Mouse (Mus musculus): ENCODE data around the gene Ccdc30.

Gene Ccdc30

GRCm38 (mm10) chr4:119412791-119413190, 2.5 kb downstream of the Ccdc30 start:
- peak; percentile 13 for DNase-seq

- DNase-seq = no peak
Observed at GRCm38 (mm10) chr4:119411877-119412650, 3.3 kb downstream of the Ccdc30 start.

GRCm38 (mm10) chr4:119403431-119403830, 11.9 kb downstream of the Ccdc30 start:
- DNase-seq = no peak

GRCm38 (mm10) chr4:119400896-119401295, 14.4 kb downstream of the Ccdc30 start:
- no peak for DNase-seq

GRCm38 (mm10) chr4:119398751-119399150, 16.6 kb downstream of the Ccdc30 start:
- DNase-seq = no peak

- peak; percentile 40 for DNase-seq
Observed at GRCm38 (mm10) chr4:119390369-119390768, 25.0 kb downstream of the Ccdc30 start.

- peak; percentile 23 for DNase-seq
Observed at GRCm38 (mm10) chr4:119389184-119389583, 26.1 kb downstream of the Ccdc30 start.

GRCm38 (mm10) chr4:119381471-119382190, 33.7 kb downstream of the Ccdc30 start:
- no peak for DNase-seq

GRCm38 (mm10) chr4:119369460-119369859, 45.9 kb downstream of the Ccdc30 start:
- no peak for DNase-seq

- DNase-seq = no peak
Observed at GRCm38 (mm10) chr4:119366758-119367526, 48.4 kb downstream of the Ccdc30 start.

GRCm38 (mm10) chr4:119362231-119362630, 53.1 kb downstream of the Ccdc30 start:
- DNase-seq = no peak

GRCm38 (mm10) chr4:119359196-119359971, 55.9 kb downstream of the Ccdc30 start:
- peak; percentile 41 for DNase-seq

- DNase-seq = no peak
Observed at GRCm38 (mm10) chr4:119345508-119345907, 69.8 kb downstream of the Ccdc30 start.

GRCm38 (mm10) chr4:119338861-119339361, 76.4 kb downstream of the Ccdc30 start:
- DNase-seq = peak; percentile 91

GRCm38 (mm10) chr4:119338422-119338821, 76.9 kb downstream of the Ccdc30 start:
- DNase-seq = no peak

- DNase-seq = no peak
Observed at GRCm38 (mm10) chr4:119333487-119333886, 81.8 kb downstream of the Ccdc30 start.

- DNase-seq = peak; percentile 10
Observed at GRCm38 (mm10) chr4:119320896-119321550, 94.3 kb downstream of the Ccdc30 start.

- DNase-seq = peak; percentile 97
Observed at GRCm38 (mm10) chr4:119320131-119320830, 95.0 kb downstream of the Ccdc30 start, which contains the start of gene Ppih. Gene Ppih (minus strand): TSS chr4:119320546.

- no peak for DNase-seq
Observed at GRCm38 (mm10) chr4:119313756-119314155, 101.6 kb downstream of the Ccdc30 start.

GRCm38 (mm10) chr4:119305418-119305817, 109.9 kb downstream of the Ccdc30 start:
- no peak for DNase-seq

- no peak for DNase-seq
Observed at GRCm38 (mm10) chr4:119303291-119303690, 112.0 kb downstream of the Ccdc30 start.

Data from retina, postnatal 1 day (tissue).